Mouse (Mus musculus): Measurements from ENCODE around the gene Slamf6.

The Slamf6 gene

DNA sequence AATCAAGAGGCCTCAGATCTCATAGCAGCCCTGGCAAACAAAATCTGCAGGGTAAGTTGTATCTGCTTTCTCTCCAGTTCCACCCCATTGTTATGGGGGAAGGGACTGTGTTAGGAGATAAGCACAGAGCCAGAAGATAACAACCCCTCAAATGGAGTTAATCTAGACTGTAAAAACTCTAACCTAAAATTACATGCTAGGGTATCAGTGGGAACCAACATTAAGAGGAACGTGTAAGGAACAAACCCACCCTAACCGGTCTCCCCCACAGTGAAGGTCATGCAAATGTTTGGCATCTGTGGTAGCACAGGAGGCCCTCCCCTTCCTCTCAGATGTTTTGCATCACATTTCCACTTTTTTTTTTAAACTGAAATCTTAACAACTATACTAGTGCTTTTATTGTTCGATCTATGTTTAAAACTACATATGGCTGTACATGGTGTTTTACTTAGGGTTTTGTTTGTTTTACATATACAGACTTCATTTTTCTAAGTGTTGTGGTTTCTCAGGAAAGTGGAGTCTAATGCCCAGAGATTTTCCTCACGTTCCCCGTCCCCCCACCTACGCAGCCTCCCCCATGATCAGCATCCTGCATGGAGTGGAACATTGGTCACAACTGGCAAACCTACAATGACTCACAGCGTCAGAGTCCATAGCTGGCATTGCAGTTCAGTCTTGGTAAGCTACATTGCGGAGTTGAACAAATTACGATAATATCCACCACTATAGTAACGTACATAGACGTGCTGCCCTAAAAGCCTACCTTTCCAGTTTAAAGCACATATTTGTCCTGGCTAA is 77.8 kb downstream of the Slamf6 start:
- DNase-seq (ENCODE audit: low read depth, low spot score) = no peak

DNA sequence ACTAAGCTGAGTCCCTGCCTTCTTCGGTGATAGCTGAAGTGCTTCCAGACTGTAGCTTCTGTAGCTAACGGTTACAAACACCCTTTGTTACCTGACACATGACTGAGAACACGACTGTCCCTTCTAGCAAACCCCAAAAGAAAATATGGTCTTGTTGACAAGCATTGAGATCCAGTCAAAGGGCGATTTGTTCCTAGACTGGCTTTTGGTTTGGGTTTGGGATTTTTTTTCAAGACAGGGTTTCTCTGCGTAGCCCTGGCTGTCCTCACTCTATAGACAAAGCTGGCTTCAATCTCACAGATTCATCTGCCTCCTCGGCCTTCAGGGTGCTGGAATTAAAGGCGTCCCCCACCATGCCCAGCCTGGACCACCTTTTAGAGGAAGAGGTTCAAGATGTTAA is 79.4 kb downstream of the Slamf6 start:
- DNase-seq (ENCODE audit: low read depth, low spot score) = no peak

DNA sequence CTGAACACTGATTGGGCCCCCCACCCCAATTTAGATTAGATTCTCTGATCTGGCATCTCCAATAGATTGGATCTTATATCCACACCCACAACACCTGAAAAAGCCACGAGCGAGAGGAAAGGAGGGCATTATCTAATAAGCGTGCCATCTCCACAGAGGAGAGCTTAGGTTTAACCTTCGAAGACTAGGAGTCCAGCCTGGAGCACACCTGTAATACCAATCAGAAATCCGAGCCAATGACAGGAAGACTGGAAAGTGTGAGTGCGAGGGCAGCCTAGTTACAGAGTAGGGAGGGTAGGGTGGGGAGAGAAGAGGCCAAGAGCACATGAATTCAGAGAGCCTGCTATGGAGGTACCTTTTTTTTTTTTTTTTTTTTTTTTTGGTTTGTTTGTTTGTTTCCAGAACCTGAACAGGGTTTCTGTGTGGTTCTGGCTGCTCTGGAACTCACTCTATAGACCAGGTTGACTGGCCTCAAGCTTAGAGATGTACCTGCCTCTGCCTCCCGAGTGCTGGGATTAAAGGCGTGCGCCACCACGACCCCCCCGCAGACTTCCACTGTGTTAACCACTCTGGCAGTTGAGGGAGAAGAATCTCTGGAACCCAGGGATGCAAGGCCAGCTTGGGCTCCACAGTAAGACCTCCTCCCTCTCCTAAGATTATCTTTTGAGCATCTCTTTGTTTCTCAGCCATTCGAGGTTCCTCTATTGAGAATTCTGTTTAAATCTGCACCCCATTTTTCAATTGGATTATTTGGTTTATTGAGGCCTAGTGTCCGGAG is 81.7 kb downstream of the Slamf6 start:
- no peak for DNase-seq (ENCODE audit: low read depth, low spot score)

DNA sequence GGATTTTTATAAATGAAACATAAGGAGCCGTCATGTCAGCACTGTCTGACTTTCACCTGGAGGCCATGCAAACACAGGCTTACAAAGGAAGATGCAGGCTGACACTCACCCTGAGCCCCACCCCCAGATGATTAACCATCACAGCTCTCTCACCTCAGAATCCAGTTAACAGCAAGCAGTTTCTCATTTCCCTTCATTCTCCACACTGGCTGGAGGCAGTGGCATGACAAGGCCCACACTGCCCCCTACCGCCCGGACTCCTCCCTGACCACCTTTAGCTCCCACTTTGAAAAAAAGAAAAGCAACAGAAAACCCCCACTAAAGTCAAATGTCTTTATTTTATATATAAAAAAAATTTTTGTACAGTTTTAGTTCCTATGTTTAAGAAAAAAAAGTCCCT is 83.3 kb downstream of the Slamf6 start:
- DNase-seq (ENCODE audit: low read depth, low spot score) = peak; percentile 64

DNA sequence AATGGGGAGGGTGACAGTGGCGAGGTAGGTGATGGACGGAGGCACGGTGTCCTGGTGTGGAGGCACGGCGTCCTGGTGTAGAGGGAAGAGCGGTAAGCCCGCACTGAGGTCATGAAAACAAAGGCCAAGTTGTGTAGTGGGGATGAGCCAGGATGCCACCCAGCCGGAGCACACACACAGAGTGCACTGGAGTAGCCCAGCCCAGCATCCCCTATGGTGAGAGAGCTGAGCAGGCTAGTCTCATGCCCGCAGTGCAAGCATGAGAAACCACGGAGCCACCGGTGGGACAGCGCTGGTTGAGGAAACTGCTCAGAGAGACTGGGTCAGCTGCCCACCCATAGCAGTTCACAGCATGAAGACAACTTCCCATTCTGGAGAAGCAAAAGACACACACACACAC is 84.3 kb downstream of the Slamf6 start:
- no peak for DNase-seq (ENCODE audit: low read depth, low spot score)
